Mouse (Mus musculus): ENCODE results near the gene H2-Q1. TPM values are rescaled to one million over a fixed set of nuclear protein-coding genes. Genes with fewer than 3 reads are reported as not detected.
"Not testable (repeated sequence)": the region's sequence is repeated elsewhere in the genome, so short reads cannot be mapped to it uniquely, and the experiment has no call there.

The H2-Q1 gene
- polyA plus RNA-seq, 1 experiment: 3.3 TPM

- TF ChIP-seq MAX (IDR thresholded peaks at IDR 0.05) (no peak), USF1 (IDR thresholded peaks at IDR 0.05; ENCODE audit: low read depth) (no peak), CTCF (IDR thresholded peaks at IDR 0.05; ENCODE audit: control insufficient read depth, insufficient read depth, insufficient read length) (no peak), FOSL1 (IDR thresholded peaks at IDR 0.05; ENCODE audit: insufficient read depth, low read length, poor library complexity, severe bottlenecking) (no peak), MYOG (IDR thresholded peaks at IDR 0.05; ENCODE audit: control insufficient read depth, extremely low read depth, insufficient read length) (no peak), CEBPB (IDR thresholded peaks at IDR 0.05; ENCODE audit: low read depth) (no peak), MYOD1 (IDR thresholded peaks at IDR 0.05; ENCODE audit: control insufficient read depth, insufficient read length, low read depth) (no peak)
- Histone ChIP-seq H3K79me2 (ENCODE audit: control insufficient read depth, insufficient read depth) (no peaks in the 10 kb centered on the region), H3K27me3 (ENCODE audit: control insufficient read depth, insufficient read depth, insufficient read length) (peaks cover 19% of the 10 kb centered on the region), H3ac (ENCODE audit: control insufficient read depth, insufficient read length, low read depth) (no peak overlapping the region), H3K36me3 (ENCODE audit: control insufficient read depth, insufficient read depth) (no peaks in the 10 kb centered on the region), H3K4me3 (ENCODE audit: insufficient read depth, poor library complexity, severe bottlenecking) (no peak overlapping the region), H3K79me3 (ENCODE audit: low read depth) (no peaks in the 10 kb centered on the region)
Observed at GRCm38 (mm10) chr17:35303271-35303670, 16.9 kb upstream of the H2-Q1 start.

GRCm38 (mm10) chr17:35303756-35304350 is 16.4 kb upstream of the H2-Q1 start:
- Histone ChIP-seq H3ac (ENCODE audit: control insufficient read depth, insufficient read length, low read depth) (no peak overlapping the region), H3K79me2 (ENCODE audit: control insufficient read depth, insufficient read depth) (no peaks in the 10 kb centered on the region), H3K79me3 (ENCODE audit: low read depth) (no peaks in the 10 kb centered on the region), H3K27me3 (ENCODE audit: control insufficient read depth, insufficient read depth, insufficient read length) (peaks cover 23% of the 10 kb centered on the region), H3K36me3 (ENCODE audit: control insufficient read depth, insufficient read depth) (no peaks in the 10 kb centered on the region), H3K4me3 (ENCODE audit: insufficient read depth, poor library complexity, severe bottlenecking) (no peak overlapping the region)
- TF ChIP-seq USF1 (IDR thresholded peaks at IDR 0.05; ENCODE audit: low read depth): no peak
- TF ChIP-seq MAX (IDR thresholded peaks at IDR 0.05): no peak
- TF ChIP-seq CEBPB (IDR thresholded peaks at IDR 0.05; ENCODE audit: low read depth): no peak
- no peak for TF ChIP-seq MYOG (IDR thresholded peaks at IDR 0.05; ENCODE audit: control insufficient read depth, extremely low read depth, insufficient read length)
- no peak for TF ChIP-seq FOSL1 (IDR thresholded peaks at IDR 0.05; ENCODE audit: insufficient read depth, low read length, poor library complexity, severe bottlenecking)
- no peak for TF ChIP-seq CTCF (IDR thresholded peaks at IDR 0.05; ENCODE audit: control insufficient read depth, insufficient read depth, insufficient read length)
- TF ChIP-seq MYOD1 (IDR thresholded peaks at IDR 0.05; ENCODE audit: control insufficient read depth, insufficient read length, low read depth): no peak

- no peak overlapping the region for H3K4me3 ChIP-seq (ENCODE audit: insufficient read depth, poor library complexity, severe bottlenecking)
- no peak overlapping the region for H3ac ChIP-seq (ENCODE audit: control insufficient read depth, insufficient read length, low read depth)
- H3K79me3 ChIP-seq (ENCODE audit: low read depth): no peaks in the 10 kb centered on the region
- peaks cover 23% of the 10 kb centered on the region for H3K27me3 ChIP-seq (ENCODE audit: control insufficient read depth, insufficient read depth, insufficient read length)
- no peak for TF ChIP-seq FOSL1 (IDR thresholded peaks at IDR 0.05; ENCODE audit: insufficient read depth, low read length, poor library complexity, severe bottlenecking)
- no peak for TF ChIP-seq MAX (IDR thresholded peaks at IDR 0.05)
- TF ChIP-seq CTCF (IDR thresholded peaks at IDR 0.05; ENCODE audit: control insufficient read depth, insufficient read depth, insufficient read length): no peak
- no peak for TF ChIP-seq USF1 (IDR thresholded peaks at IDR 0.05; ENCODE audit: low read depth)
- no peak for TF ChIP-seq CEBPB (IDR thresholded peaks at IDR 0.05; ENCODE audit: low read depth)
- no peak for TF ChIP-seq MYOD1 (IDR thresholded peaks at IDR 0.05; ENCODE audit: control insufficient read depth, insufficient read length, low read depth)
- TF ChIP-seq MYOG (IDR thresholded peaks at IDR 0.05; ENCODE audit: control insufficient read depth, extremely low read depth, insufficient read length): no peak
- H3K36me3 ChIP-seq (ENCODE audit: control insufficient read depth, insufficient read depth): no peaks in the 10 kb centered on the region
- no peaks in the 10 kb centered on the region for H3K79me2 ChIP-seq (ENCODE audit: control insufficient read depth, insufficient read depth)
Observed at GRCm38 (mm10) chr17:35304478-35304877, 15.7 kb upstream of the H2-Q1 start.

- not testable (repeated sequence) for H3ac ChIP-seq (ENCODE audit: control insufficient read depth, insufficient read length, low read depth); H3K4me3 ChIP-seq (ENCODE audit: insufficient read depth, poor library complexity, severe bottlenecking); H3K79me3 ChIP-seq (ENCODE audit: low read depth)
Observed at GRCm38 (mm10) chr17:35304921-35305320, 15.3 kb upstream of the H2-Q1 start.

GRCm38 (mm10) chr17:35318671-35319070 is 1.5 kb upstream of the H2-Q1 start:
- Histone ChIP-seq H3ac (ENCODE audit: control insufficient read depth, insufficient read length, low read depth) (no peak overlapping the region), H3K4me3 (ENCODE audit: insufficient read depth, poor library complexity, severe bottlenecking) (no peak overlapping the region), H3K27me3 (ENCODE audit: control insufficient read depth, insufficient read depth, insufficient read length) (peaks cover 20% of the 10 kb centered on the region), H3K79me3 (ENCODE audit: low read depth) (no peaks in the 10 kb centered on the region), H3K79me2 (ENCODE audit: control insufficient read depth, insufficient read depth) (no peaks in the 10 kb centered on the region), H3K36me3 (ENCODE audit: control insufficient read depth, insufficient read depth) (no peaks in the 10 kb centered on the region)
- TF ChIP-seq FOSL1 (IDR thresholded peaks at IDR 0.05; ENCODE audit: insufficient read depth, low read length, poor library complexity, severe bottlenecking): no peak
- no peak for TF ChIP-seq CTCF (IDR thresholded peaks at IDR 0.05; ENCODE audit: control insufficient read depth, insufficient read depth, insufficient read length)
- TF ChIP-seq CEBPB (IDR thresholded peaks at IDR 0.05; ENCODE audit: low read depth): no peak
- no peak for TF ChIP-seq MYOD1 (IDR thresholded peaks at IDR 0.05; ENCODE audit: control insufficient read depth, insufficient read length, low read depth)
- no peak for TF ChIP-seq USF1 (IDR thresholded peaks at IDR 0.05; ENCODE audit: low read depth)
- TF ChIP-seq MYOG (IDR thresholded peaks at IDR 0.05; ENCODE audit: control insufficient read depth, extremely low read depth, insufficient read length): no peak
- no peak for TF ChIP-seq MAX (IDR thresholded peaks at IDR 0.05)

More at GRCm38 (mm10) chr17:35304921-35305320, 15.3 kb upstream of the H2-Q1 start:
- not testable (repeated sequence) for H3K79me2 ChIP-seq (ENCODE audit: control insufficient read depth, insufficient read depth); H3K36me3 ChIP-seq (ENCODE audit: control insufficient read depth, insufficient read depth)
- peaks cover 23% of the 10 kb centered on the region for H3K27me3 ChIP-seq (ENCODE audit: control insufficient read depth, insufficient read depth, insufficient read length)

- H3K79me2 ChIP-seq (ENCODE audit: control insufficient read depth, insufficient read depth); H3ac ChIP-seq (ENCODE audit: control insufficient read depth, insufficient read length, low read depth); H3K4me3 ChIP-seq (ENCODE audit: insufficient read depth, poor library complexity, severe bottlenecking); H3K36me3 ChIP-seq (ENCODE audit: control insufficient read depth, insufficient read depth); H3K79me3 ChIP-seq (ENCODE audit: low read depth): not testable (repeated sequence)
- H3K27me3 ChIP-seq (ENCODE audit: control insufficient read depth, insufficient read depth, insufficient read length): peaks cover 15% of the 10 kb centered on the region
Observed at GRCm38 (mm10) chr17:35325124-35325523, 4.9 kb downstream of the H2-Q1 start.

GRCm38 (mm10) chr17:35326000-35326399 is 5.8 kb downstream of the H2-Q1 start:
- H3K4me3 ChIP-seq (ENCODE audit: insufficient read depth, poor library complexity, severe bottlenecking); H3K79me3 ChIP-seq (ENCODE audit: low read depth); H3ac ChIP-seq (ENCODE audit: control insufficient read depth, insufficient read length, low read depth); H3K36me3 ChIP-seq (ENCODE audit: control insufficient read depth, insufficient read depth); H3K79me2 ChIP-seq (ENCODE audit: control insufficient read depth, insufficient read depth); H3K27me3 ChIP-seq (ENCODE audit: control insufficient read depth, insufficient read depth, insufficient read length): not testable (repeated sequence)

GRCm38 (mm10) chr17:35329714-35330113 is 9.5 kb downstream of the H2-Q1 start:
- H3K36me3 ChIP-seq (ENCODE audit: control insufficient read depth, insufficient read depth); H3ac ChIP-seq (ENCODE audit: control insufficient read depth, insufficient read length, low read depth); H3K79me3 ChIP-seq (ENCODE audit: low read depth); H3K79me2 ChIP-seq (ENCODE audit: control insufficient read depth, insufficient read depth); H3K27me3 ChIP-seq (ENCODE audit: control insufficient read depth, insufficient read depth, insufficient read length); H3K4me3 ChIP-seq (ENCODE audit: insufficient read depth, poor library complexity, severe bottlenecking): not testable (repeated sequence)

- not testable (repeated sequence) for H3ac ChIP-seq (ENCODE audit: control insufficient read depth, insufficient read length, low read depth); H3K36me3 ChIP-seq (ENCODE audit: control insufficient read depth, insufficient read depth); H3K27me3 ChIP-seq (ENCODE audit: control insufficient read depth, insufficient read depth, insufficient read length); H3K79me3 ChIP-seq (ENCODE audit: low read depth); H3K4me3 ChIP-seq (ENCODE audit: insufficient read depth, poor library complexity, severe bottlenecking); H3K79me2 ChIP-seq (ENCODE audit: control insufficient read depth, insufficient read depth)
Observed at GRCm38 (mm10) chr17:35331546-35331945, 11.3 kb downstream of the H2-Q1 start.

Data from C2C12 (cell line).